Mouse (Mus musculus) cerebellum, adult 2 months (tissue): ENCODE data around the gene Krtap9-3.

Source experiments
- CTCF ChIP-seq: fragments of 200-500 bp; IDR thresholded peaks from 2 replicates; pipeline ENCODE4 v1.5.1; 2011; ENCODE audit warnings: low read depth, mild to moderate bottlenecking, control low read depth, low read length, moderate library complexity, borderline replicate concordance; ENCODE audit not compliant: insufficient read depth
- POLR2A ChIP-seq: fragments of 200-500 bp; IDR thresholded peaks from 2 replicates; pipeline ENCODE4 v1.6.1; 2011; ENCODE audit warnings: low read length, control low read depth, borderline replicate concordance; ENCODE audit not compliant: insufficient read depth

- TF ChIP-seq CTCF (no peak), POLR2A (no peak)
Observed at GRCm38 (mm10) chr11:99630890-99631289, 33.0 kb upstream of the Krtap9-3 start.
